Mouse (Mus musculus): ENCODE data around the gene Acad11.

DNA sequence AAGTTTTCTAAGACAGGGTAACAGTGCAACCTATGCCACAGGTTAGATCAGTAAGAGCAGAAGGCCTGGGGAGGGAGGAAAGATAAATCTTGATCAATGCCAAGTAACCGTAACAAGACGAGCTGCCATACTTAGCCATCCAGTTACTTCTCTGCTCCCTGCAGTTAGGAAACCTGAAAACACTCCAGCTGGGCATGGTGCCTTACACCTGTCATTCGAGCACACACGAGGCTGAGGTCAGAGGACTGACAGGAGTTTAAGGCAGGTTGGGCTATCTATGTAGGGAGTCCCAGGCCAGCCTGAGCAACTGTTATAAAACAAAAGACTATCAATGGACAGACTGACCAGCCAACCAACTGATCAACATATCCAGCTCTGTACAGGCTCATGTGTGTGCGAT lies 102.7 kb downstream of the Acad11 start:
- no peak for TF ChIP-seq CTCF (conservative IDR thresholded peaks at IDR 0.05; ENCODE audit: insufficient read depth, insufficient read length, low read depth, low read length)
- TF ChIP-seq POLR2A (IDR thresholded peaks at IDR 0.05; ENCODE audit: low read depth, low read length), result no peak
